Mouse (Mus musculus) ES-Bruce4 (cell line): ENCODE measurements around the gene Rom1. TPM values are rescaled to one million over a fixed set of nuclear protein-coding genes. Genes with fewer than 3 reads are reported as not detected.

Source experiments
- H3K27ac ChIP-seq: 2 replicates; pipeline ENCODE4 v1.5.1; 2012; ENCODE audit warnings: low read length, inconsistent platforms; ENCODE audit not compliant: insufficient read depth
- H3K27me3 ChIP-seq: 2 replicates; pipeline ENCODE4 v1.6.1; 2012; ENCODE audit warnings: mild to moderate bottlenecking, low read length, inconsistent platforms; ENCODE audit not compliant: control insufficient read depth, poor library complexity, insufficient read depth, severe bottlenecking
- H3K36me3 ChIP-seq: 2 replicates; pipeline ENCODE4 v1.6.1; 2012; ENCODE audit warnings: inconsistent platforms, mild to moderate bottlenecking, low read length, moderate library complexity; ENCODE audit not compliant: control insufficient read depth, poor library complexity, insufficient read depth, severe bottlenecking
- H3K4me1 ChIP-seq: one replicate; pipeline ENCODE4 v1.8.1; 2011; ENCODE audit warnings: low read length; ENCODE audit not compliant: control insufficient read depth, insufficient read depth
- H3K4me3 ChIP-seq: 2 replicates; pipeline ENCODE4 v1.5.1; 2011; ENCODE audit warnings: low read depth, mild to moderate bottlenecking, low read length
- H3K9ac ChIP-seq: 2 replicates; pipeline ENCODE4 v1.6.1; 2012; ENCODE audit warnings: low read depth, mild to moderate bottlenecking, inconsistent platforms; ENCODE audit not compliant: poor library complexity, severe bottlenecking
- H3K9me3 ChIP-seq: replicated peaks from 2 replicates; pipeline ENCODE4 v1.6.1; 2012; ENCODE audit warnings: mild to moderate bottlenecking, low read length, inconsistent platforms; ENCODE audit not compliant: control insufficient read depth, poor library complexity, insufficient read depth, severe bottlenecking
- CTCF ChIP-seq: IDR thresholded peaks from one replicate; pipeline ENCODE4 v1.8.1; 2011; ENCODE audit warnings: low read depth, low read length
- EP300 ChIP-seq: IDR thresholded peaks from 2 replicates; pipeline ENCODE4 v1.6.1; 2011; ENCODE audit warnings: low read depth, low read length; ENCODE audit not compliant: insufficient read depth
- POLR2A ChIP-seq: IDR thresholded peaks from one replicate; pipeline ENCODE4 v1.8.1; 2011; ENCODE audit warnings: low read length; ENCODE audit not compliant: insufficient read depth
- polyA plus RNA-seq: library from polyadenylated mRNA; stranded (reverse); fragments of >200 nt; gene quantifications from 2 replicates; pipeline ENCODE4 v1.2.4, GENCODE M21; 2011; ENCODE audit warnings: low read depth; ENCODE audit not compliant: missing spikeins, insufficient read depth, insufficient read length

Rom1 gene
- polyA plus RNA-seq, 1 experiment, result 1.6 TPM

DNA sequence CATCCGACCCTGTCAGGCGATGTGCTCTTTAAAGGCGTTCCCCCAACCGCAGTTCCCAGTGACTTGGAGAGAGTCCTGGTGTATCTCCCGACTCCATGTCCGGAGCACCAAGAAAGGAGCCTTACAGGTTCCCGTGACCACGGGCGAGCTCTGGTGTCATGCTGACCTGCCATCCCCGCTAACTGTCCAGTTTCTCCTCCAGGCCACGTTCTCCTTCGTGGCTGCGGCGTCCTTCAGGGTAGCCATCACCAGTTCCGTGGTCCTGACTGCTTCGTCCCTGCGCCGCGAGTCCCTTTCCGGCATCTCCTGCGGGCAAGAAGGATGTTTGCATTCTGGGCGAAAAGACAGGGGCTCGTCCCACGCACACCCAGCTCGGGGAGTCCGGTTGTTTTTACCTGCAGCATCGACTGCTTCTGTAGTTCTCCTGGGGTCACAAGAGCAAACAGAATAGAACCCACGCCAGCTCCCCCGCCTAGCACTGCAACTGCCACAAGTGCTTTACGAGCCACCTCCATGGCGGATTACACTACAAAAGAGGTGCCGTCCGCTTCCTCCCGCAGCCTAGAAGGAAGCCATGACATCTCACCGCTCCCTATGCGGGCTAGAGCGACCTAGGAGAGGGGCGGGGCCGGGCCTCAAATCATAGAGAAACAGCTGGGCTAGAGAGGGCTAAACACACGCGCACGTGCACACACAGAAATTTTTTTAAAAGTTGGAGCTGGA is 48.7 kb downstream of the Rom1 start, which contains the start of gene Uqcc3:
TSS of gene Uqcc3 (minus strand) at position 613 of the 723 bp plus-strand sequence.
- H3K36me3 ChIP-seq, result peaks cover 9% of the 10 kb centered on the region
- H3K9me3 ChIP-seq, result no peaks in the 10 kb centered on the region
- H3K27ac ChIP-seq, result peak within 1 kb of the TSS; percentile 46; the same call in 1 of the 2 replicates
- peaks cover 1% of the 10 kb centered on the region for H3K4me1 ChIP-seq
- peak within 1 kb of the TSS; percentile 65 for H3K9ac ChIP-seq
- peak within 1 kb of the TSS; percentile 87 for H3K4me3 ChIP-seq
- no peaks in the 10 kb centered on the region for H3K27me3 ChIP-seq
- no peak for TF ChIP-seq CTCF
- TF ChIP-seq POLR2A, result peak; percentile 66
- peak; percentile 59; the same call in 1 of the 2 replicates for TF ChIP-seq EP300

Other genes starting within 250 kb of the Rom1 start
- gene Slc3a2, start 206.0 kb downstream of the Rom1 start, polyA plus RNA-seq, result 170 TPM in 2 replicates
- 81.1 and 97.0 TPM in 2 replicates for gene Wdr74, start 193.5 kb downstream of the Rom1 start, polyA plus RNA-seq
- 2.2 TPM in 1 of 2 replicates, not detected in the other for gene 1700092M07Rik, start 188.6 kb downstream of the Rom1 start, polyA plus RNA-seq
- 45.6 and 47.1 TPM in 2 replicates for gene Stx5a, start 187.9 kb downstream of the Rom1 start, polyA plus RNA-seq
- gene Nxf1, start 172.3 kb downstream of the Rom1 start, polyA plus RNA-seq, result 122 and 200 TPM in 2 replicates
- 21.4 and 23.4 TPM in 2 replicates for gene Tmem223, start 158.4 kb downstream of the Rom1 start, polyA plus RNA-seq
- gene Tmem179b, start 154.9 kb downstream of the Rom1 start, polyA plus RNA-seq, result 29.0 and 34.5 TPM in 2 replicates
- gene Taf6l, start 142.9 kb downstream of the Rom1 start, polyA plus RNA-seq, result 17.1 and 17.7 TPM in 2 replicates
- gene Polr2g, start 130.8 kb downstream of the Rom1 start, polyA plus RNA-seq, result 98.2 and 103 TPM in 2 replicates
- 3.1 and 4.1 TPM in 2 replicates for gene Zbtb3, start 126.8 kb downstream of the Rom1 start, polyA plus RNA-seq
- 77.3 and 84.9 TPM in 2 replicates for gene Ttc9c, start 110.0 kb downstream of the Rom1 start, polyA plus RNA-seq
- gene Hnrnpul2, start 109.3 kb downstream of the Rom1 start, polyA plus RNA-seq, result 105 and 108 TPM in 2 replicates
- gene AC129217.1, start 99.6 kb downstream of the Rom1 start, polyA plus RNA-seq, result 74.8 and 87.2 TPM in 2 replicates
- 32.3 and 36.2 TPM in 2 replicates for gene Bscl2, start 91.9 kb downstream of the Rom1 start, polyA plus RNA-seq
- 28.3 and 29.7 TPM in 2 replicates for gene Gng3, start 90.2 kb downstream of the Rom1 start, polyA plus RNA-seq
- 1.3 and 2.1 TPM in 2 replicates for gene Lrrn4cl, start 78.6 kb downstream of the Rom1 start, polyA plus RNA-seq
- 189 and 201 TPM in 2 replicates for gene Ubxn1, start 57.9 kb downstream of the Rom1 start, polyA plus RNA-seq
- gene Uqcc3, start 48.4 kb downstream of the Rom1 start, polyA plus RNA-seq, result 14.4 and 14.9 TPM in 2 replicates
- 10.1 and 13.4 TPM in 2 replicates for gene Lbhd1, start 45.6 kb downstream of the Rom1 start, polyA plus RNA-seq
- not detected in 2 replicates for gene Gm49403, start 45.4 kb downstream of the Rom1 start, polyA plus RNA-seq
- 162 and 172 TPM in 2 replicates for gene 1810009A15Rik, start 40.5 kb downstream of the Rom1 start, polyA plus RNA-seq
- gene Gm49416, start 40.4 kb downstream of the Rom1 start, polyA plus RNA-seq, result 11.9 and 24.8 TPM in 2 replicates
- gene Ints5, start 36.4 kb downstream of the Rom1 start, polyA plus RNA-seq, result 23.1 and 26.7 TPM in 2 replicates
- 183 and 184 TPM in 2 replicates for gene Ganab, start 31.3 kb downstream of the Rom1 start, polyA plus RNA-seq
- gene B3gat3, start 9.0 kb downstream of the Rom1 start, polyA plus RNA-seq, result 26.6 and 26.8 TPM in 2 replicates
- gene Eml3, start 196 bp upstream of the Rom1 start, polyA plus RNA-seq, result 19.2 and 20.4 TPM in 2 replicates
- gene Mta2, start 12.5 kb upstream of the Rom1 start, polyA plus RNA-seq, result 106 and 108 TPM in 2 replicates
- gene Tut1, start 24.5 kb upstream of the Rom1 start, polyA plus RNA-seq, result 26.4 and 30.1 TPM in 2 replicates
- 1,175 and 1,274 TPM in 2 replicates for gene Eef1g, start 37.7 kb upstream of the Rom1 start, polyA plus RNA-seq
- 162 and 163 TPM in 2 replicates for gene Ahnak, start 59.9 kb upstream of the Rom1 start, polyA plus RNA-seq
- not detected in 2 replicates for gene Scgb1a1, start 158.6 kb upstream of the Rom1 start, polyA plus RNA-seq
- gene Asrgl1, start 206.3 kb upstream of the Rom1 start, polyA plus RNA-seq, result 14.8 and 23.3 TPM in 2 replicates